Mouse (Mus musculus) intestine, embryonic 14.5 days (tissue): ENCODE data around the gene Whamm. TPM values are rescaled to one million over a fixed set of nuclear protein-coding genes. Genes with fewer than 3 reads are reported as not detected.
A peak's percentile ranks its signal among the peaks of the same experiment; 100 is the strongest.

Experiments
- ATAC-seq: fragments of 200-750 bp; cut with Nextera tagmentation; replicated peaks from 2 replicates; pipeline ENCODE4 v1.8.0; 2017; ENCODE audit warnings: low read depth, moderate number of reproducible peaks, moderate TSS enrichment, moderate library complexity; ENCODE audit not compliant: low FRiP score, low TSS enrichment
- DNase-seq: peaks from one replicate; pipeline ENCODE4 v3.0.0-alpha.2; 2018; ENCODE audit warnings: low spot score
- H3K27ac ChIP-seq: fragments of 300-500 bp; sonication (generic); 2 replicates; pipeline ENCODE4 v1.5.1; 2014; ENCODE audit warnings: low read depth, mild to moderate bottlenecking, control low read depth
- H3K27me3 ChIP-seq: fragments of 300-500 bp; sonication (generic); replicated peaks from 2 replicates; pipeline ENCODE4 v1.6.1; 2014; ENCODE audit warnings: low read length, control low read depth; ENCODE audit not compliant: control insufficient read depth, insufficient read depth
- H3K36me3 ChIP-seq: fragments of 300-500 bp; sonication (generic); 2 replicates; pipeline ENCODE4 v1.6.1; 2014; ENCODE audit warnings: low read length, control low read depth; ENCODE audit not compliant: control insufficient read depth, insufficient read depth
- H3K4me1 ChIP-seq: fragments of 300-500 bp; sonication (generic); replicated peaks from 2 replicates; pipeline ENCODE4 v1.6.1; 2014; ENCODE audit warnings: low read length, control low read depth, mixed read lengths; ENCODE audit not compliant: control insufficient read depth, insufficient read depth
- H3K4me2 ChIP-seq: fragments of 300-500 bp; sonication (generic); 2 replicates; pipeline ENCODE4 v1.6.1; 2014; ENCODE audit warnings: low read length
- H3K4me3 ChIP-seq: fragments of 300-500 bp; sonication (generic); 2 replicates; pipeline ENCODE4 v1.5.1; 2014; ENCODE audit warnings: low read depth, low read length, control low read depth, mixed read lengths
- H3K9ac ChIP-seq: fragments of 300-500 bp; sonication (generic); 2 replicates; pipeline ENCODE4 v1.6.1; 2014; ENCODE audit warnings: mild to moderate bottlenecking, low read length
- H3K9me3 ChIP-seq: fragments of 300-500 bp; sonication (generic); 2 replicates; pipeline ENCODE4 v1.6.1; 2016; ENCODE audit warnings: low read length, control low read depth; ENCODE audit not compliant: control insufficient read depth
- WGBS: fragments of 180-500 bp; shearing (Covaris S2); extraction: QIAGEN DNeasy Blood & Tissue Kit; methylation state at CpG from one replicate; pipeline ENCODE4 v1.1.7; 2014; 5-methylcytosine and 5-hydroxymethylcytosine counted together
- polyA plus RNA-seq: library from polyadenylated mRNA; unstranded; fragments of >200 nt; fragmentation: Nextera tagmentation; extraction: Ambion mirVana; gene quantifications from 2 replicates; pipeline ENCODE4 v1.2.1, GENCODE M21; 2014

The Whamm gene
- polyA plus RNA-seq, 1 experiment from 2014 or later = 7.3 TPM

GRCm38 (mm10) chr7:81540999-81541398, 30.1 kb upstream of the Whamm start:
- Histone ChIP-seq H3K4me2 (no peak overlapping the region), H3K27me3 (no peaks in the 10 kb centered on the region), H3K9ac (no peak overlapping the region), H3K4me1 (no peaks in the 10 kb centered on the region), H3K27ac (no peak overlapping the region), H3K36me3 (no peaks in the 10 kb centered on the region), H3K9me3 (no peaks in the 10 kb centered on the region), H3K4me3 (no peak overlapping the region)
- 54% methylated on average over 1 of the region's 1 CpGs for WGBS
- no peak for DNase-seq
- ATAC-seq = no peak

DNA sequence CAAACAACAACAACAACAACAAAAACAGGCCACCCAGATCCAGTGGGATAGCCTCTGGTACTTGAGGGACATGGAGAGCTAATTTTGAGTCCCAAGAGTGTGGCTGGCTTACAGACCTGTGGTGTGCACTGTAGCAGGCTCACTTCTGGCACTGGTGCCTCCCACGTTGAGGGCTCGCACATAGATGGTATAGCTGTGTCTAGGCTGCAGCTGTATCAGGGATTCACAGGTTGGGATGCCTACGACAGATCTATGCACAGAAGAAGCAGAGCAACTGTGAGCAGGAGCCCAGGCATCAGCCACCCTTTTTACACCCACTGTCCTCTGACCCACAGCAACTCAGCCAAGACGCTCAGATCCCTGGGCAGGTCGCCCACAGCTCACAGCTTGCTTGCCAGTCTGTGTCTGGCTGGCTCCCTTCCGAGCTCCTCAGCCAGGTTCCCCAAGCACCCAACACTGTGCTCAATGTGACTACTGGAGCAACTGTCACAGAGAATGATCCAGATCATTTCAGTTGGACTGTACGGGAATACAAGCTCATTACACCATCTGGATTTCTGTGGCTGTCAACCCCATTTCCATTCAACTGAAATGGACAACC, 29.0 kb upstream of the Whamm start:
- H3K9ac ChIP-seq = no peak overlapping the region
- H3K4me2 ChIP-seq = no peak overlapping the region
- H3K27me3 ChIP-seq = no peaks in the 10 kb centered on the region
- H3K36me3 ChIP-seq = no peaks in the 10 kb centered on the region
- DNase-seq (no peak), ATAC-seq (no peak)
- no peaks in the 10 kb centered on the region for H3K9me3 ChIP-seq
- H3K4me3 ChIP-seq = no peak overlapping the region
- WGBS = 83% methylated on average over 7 of the region's 7 CpGs
- H3K27ac ChIP-seq = no peak overlapping the region
- H3K4me1 ChIP-seq = no peaks in the 10 kb centered on the region

DNA sequence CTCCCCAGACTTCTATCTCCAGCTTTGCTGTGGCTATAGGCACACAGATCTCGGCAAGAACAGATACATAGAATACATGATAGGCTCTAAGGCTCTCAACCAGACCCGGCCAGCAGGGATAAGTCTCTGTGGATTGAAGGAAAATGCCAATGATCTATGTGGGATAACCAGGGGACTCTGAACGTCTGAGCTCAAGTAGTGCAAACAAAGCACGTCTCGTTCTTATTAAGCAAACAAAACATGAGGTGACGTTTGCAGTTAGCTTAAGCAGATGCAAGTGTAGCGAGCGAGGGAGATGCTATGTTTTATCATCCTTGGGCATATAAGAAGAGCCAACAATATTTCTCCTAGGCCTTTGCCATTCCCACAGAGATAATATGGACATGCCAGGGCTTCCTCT, 28.1 kb upstream of the Whamm start:
- no peaks in the 10 kb centered on the region for H3K4me1 ChIP-seq
- H3K27ac ChIP-seq = no peak overlapping the region
- H3K27me3 ChIP-seq = no peaks in the 10 kb centered on the region
- H3K9ac ChIP-seq = no peak overlapping the region
- no peaks in the 10 kb centered on the region for H3K36me3 ChIP-seq
- 70% methylated on average over 8 of the region's 8 CpGs for WGBS
- DNase-seq = no peak
- no peak overlapping the region for H3K4me2 ChIP-seq
- H3K9me3 ChIP-seq = no peaks in the 10 kb centered on the region
- H3K4me3 ChIP-seq = no peak overlapping the region
- no peak for ATAC-seq

- Histone ChIP-seq H3K27ac (no peak overlapping the region), H3K4me1 (no peaks in the 10 kb centered on the region), H3K27me3 (no peaks in the 10 kb centered on the region), H3K36me3 (no peaks in the 10 kb centered on the region), H3K4me2 (no peak overlapping the region), H3K4me3 (no peak overlapping the region), H3K9ac (no peak overlapping the region), H3K9me3 (no peaks in the 10 kb centered on the region)
- ATAC-seq = no peak
- no peak for DNase-seq
- WGBS = 59% methylated on average over 11 of the region's 11 CpGs
Measured at GRCm38 (mm10) chr7:81548864-81549263, 22.2 kb upstream of the Whamm start.

- Histone ChIP-seq H3K27me3 (no peaks in the 10 kb centered on the region), H3K4me3 (no peak overlapping the region), H3K4me2 (no peak overlapping the region), H3K9ac (no peak overlapping the region), H3K36me3 (no peaks in the 10 kb centered on the region), H3K4me1 (no peaks in the 10 kb centered on the region; the same call in 1 of the 2 replicates), H3K27ac (no peak overlapping the region), H3K9me3 (no peaks in the 10 kb centered on the region)
- 62% methylated on average over 4 of the region's 4 CpGs for WGBS
- ATAC-seq = no peak
- no peak for DNase-seq
Measured at GRCm38 (mm10) chr7:81553589-81553988, 17.5 kb upstream of the Whamm start.

- H3K36me3 ChIP-seq = no peaks in the 10 kb centered on the region
- H3K4me3 ChIP-seq = no peak overlapping the region
- no peak overlapping the region for H3K9ac ChIP-seq
- WGBS = 89% methylated on average over 2 of the region's 2 CpGs
- no peak overlapping the region for H3K27ac ChIP-seq
- DNase-seq (peak; percentile 62), ATAC-seq (no peak)
- no peaks in the 10 kb centered on the region for H3K27me3 ChIP-seq
- no peak overlapping the region for H3K4me2 ChIP-seq
- H3K4me1 ChIP-seq = no peaks in the 10 kb centered on the region; the same call in 1 of the 2 replicates
- H3K9me3 ChIP-seq = no peaks in the 10 kb centered on the region
Measured at GRCm38 (mm10) chr7:81554369-81554768, 16.7 kb upstream of the Whamm start.

DNA sequence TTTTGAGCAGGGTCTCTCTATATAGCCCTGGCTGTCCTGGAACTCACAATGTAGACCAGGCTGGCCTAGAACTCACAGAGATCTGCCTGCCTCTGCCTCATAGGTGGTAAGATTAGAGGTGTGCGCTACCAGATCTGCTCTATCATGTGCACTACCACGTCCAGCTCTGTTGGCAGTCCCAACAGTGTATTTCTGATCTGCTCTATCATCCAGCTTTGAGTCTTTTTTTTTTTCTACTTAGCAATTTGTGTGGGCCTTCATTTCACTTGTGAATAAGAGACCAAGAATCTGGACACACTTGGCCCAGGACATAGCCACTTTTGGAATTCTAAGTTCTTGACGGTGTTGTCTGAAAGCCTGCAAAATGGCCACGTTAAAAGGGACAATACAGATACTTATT, 14.2 kb upstream of the Whamm start:
- Histone ChIP-seq H3K36me3 (no peaks in the 10 kb centered on the region), H3K4me3 (no peak overlapping the region), H3K27ac (no peak overlapping the region), H3K4me1 (no peaks in the 10 kb centered on the region; the same call in 1 of the 2 replicates), H3K4me2 (no peak overlapping the region), H3K27me3 (no peaks in the 10 kb centered on the region), H3K9me3 (no peaks in the 10 kb centered on the region), H3K9ac (no peak overlapping the region)
- ATAC-seq = no peak
- DNase-seq = no peak
- WGBS = 74% methylated on average over 4 of the region's 4 CpGs

- H3K27ac ChIP-seq = no peak overlapping the region
- WGBS = 46% methylated on average over 7 of the region's 7 CpGs
- no peaks in the 10 kb centered on the region for H3K27me3 ChIP-seq
- H3K4me1 ChIP-seq = no peaks in the 10 kb centered on the region; the same call in 1 of the 2 replicates
- H3K9me3 ChIP-seq = no peaks in the 10 kb centered on the region
- ATAC-seq (no peak), DNase-seq (no peak)
- H3K4me2 ChIP-seq = no peak overlapping the region
- no peaks in the 10 kb centered on the region for H3K36me3 ChIP-seq
- H3K9ac ChIP-seq = no peak overlapping the region
- H3K4me3 ChIP-seq = no peak overlapping the region
Measured at GRCm38 (mm10) chr7:81557252-81557984, 13.6 kb upstream of the Whamm start.

DNA sequence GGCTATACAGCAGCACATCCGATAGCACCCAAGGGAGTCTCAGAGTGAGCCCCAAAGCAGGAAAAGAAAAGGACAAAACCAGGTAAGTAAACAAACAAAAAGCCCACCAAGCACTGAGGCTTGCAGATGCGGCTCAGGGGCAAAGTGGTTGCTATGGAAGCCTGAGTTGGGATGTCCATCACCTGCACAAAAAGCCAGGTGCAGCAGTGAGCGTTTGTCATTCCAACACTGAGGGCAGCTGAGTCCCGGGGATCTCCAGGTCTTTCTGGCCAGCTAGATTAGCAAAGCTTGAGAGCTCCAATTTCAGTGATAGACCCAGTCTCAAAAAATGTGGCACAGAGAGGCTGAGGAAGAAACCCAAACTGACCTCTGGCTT, 13.1 kb upstream of the Whamm start:
- Histone ChIP-seq H3K4me3 (no peak overlapping the region), H3K9me3 (no peaks in the 10 kb centered on the region), H3K4me1 (no peaks in the 10 kb centered on the region; the same call in 1 of the 2 replicates), H3K9ac (no peak overlapping the region), H3K27ac (no peak overlapping the region), H3K36me3 (no peaks in the 10 kb centered on the region), H3K27me3 (no peaks in the 10 kb centered on the region), H3K4me2 (no peak overlapping the region)
- no peak for DNase-seq
- ATAC-seq = no peak
- WGBS = 60% methylated on average over 4 of the region's 4 CpGs
